Mouse (Mus musculus) ovary, postnatal 36 days (tissue): ENCODE data around the gene Dpf2.

Experiments used
- DNase-seq: peaks from one replicate; pipeline ENCODE4 v3.0.0; 2022; ENCODE audit warnings: low spot score, mixed read lengths

Gene Dpf2

GRCm38 (mm10) chr19:5935691-5936090, 22.9 kb upstream of the Dpf2 start:
- DNase-seq: no peak

GRCm38 (mm10) chr19:5935266-5935665, 22.5 kb upstream of the Dpf2 start:
- peak; percentile 46 for DNase-seq

GRCm38 (mm10) chr19:5929634-5930596, 17.1 kb upstream of the Dpf2 start:
- DNase-seq: peak; percentile 58

GRCm38 (mm10) chr19:5928546-5928945, 15.7 kb upstream of the Dpf2 start:
- no peak for DNase-seq

GRCm38 (mm10) chr19:5928104-5928503, 15.3 kb upstream of the Dpf2 start:
- DNase-seq: no peak

GRCm38 (mm10) chr19:5927532-5927931, 14.7 kb upstream of the Dpf2 start:
- DNase-seq: no peak

GRCm38 (mm10) chr19:5927026-5927425, 14.2 kb upstream of the Dpf2 start:
- no peak for DNase-seq

GRCm38 (mm10) chr19:5925311-5925855, 12.6 kb upstream of the Dpf2 start:
- no peak for DNase-seq

GRCm38 (mm10) chr19:5924713-5925093, 11.9 kb upstream of the Dpf2 start, which contains the start of gene Cdc42ep2:
TSS of gene Cdc42ep2 (minus strand) at chr19:5924816.
- DNase-seq: peak; percentile 94

- peak; percentile 86 for DNase-seq
These were observed 11.3 kb upstream of the Dpf2 start for GRCm38 (mm10) chr19:5923990-5924712.

GRCm38 (mm10) chr19:5922963-5923362, 10.2 kb upstream of the Dpf2 start:
- no peak for DNase-seq

GRCm38 (mm10) chr19:5922119-5922942, 9.5 kb upstream of the Dpf2 start:
- DNase-seq: no peak

GRCm38 (mm10) chr19:5921715-5922114, 8.9 kb upstream of the Dpf2 start:
- no peak for DNase-seq

GRCm38 (mm10) chr19:5912103-5913006, 455 bp downstream of the Dpf2 start:
- peak; percentile 99 for DNase-seq

GRCm38 (mm10) chr19:5911430-5912102, 1.2 kb downstream of the Dpf2 start:
- no peak for DNase-seq

- DNase-seq: no peak
These were observed 2.6 kb downstream of the Dpf2 start for GRCm38 (mm10) chr19:5910221-5910620.

GRCm38 (mm10) chr19:5907275-5907674, 5.5 kb downstream of the Dpf2 start:
- DNase-seq: no peak

GRCm38 (mm10) chr19:5894002-5894678, 18.7 kb downstream of the Dpf2 start, which contains the start of gene Tigd3:
TSS of gene Tigd3 (minus strand) at chr19:5894149.
- DNase-seq: peak; percentile 91

GRCm38 (mm10) chr19:5893282-5894001, 19.4 kb downstream of the Dpf2 start:
- no peak for DNase-seq
